Mouse (Mus musculus): Measurements from ENCODE around the gene Stard7.

GRCm38 (mm10) chr2:127262480-127262879, 7.5 kb upstream of the Stard7 start:
- TF ChIP-seq CTCF (IDR thresholded peaks at IDR 0.05; ENCODE audit: low read depth), result no peak
- TF ChIP-seq EP300 (IDR thresholded peaks at IDR 0.05; ENCODE audit: low read depth), result no peak

All from heart, postnatal 0 days (tissue).